Mouse (Mus musculus): Measurements from ENCODE around the gene Wrap53. TPM values are rescaled to one million over a fixed set of nuclear protein-coding genes. Genes with fewer than 3 reads are reported as not detected.
A peak's percentile ranks its signal among the peaks of the same experiment; 100 is the strongest.
"Not testable (repeated sequence)": the region's sequence is repeated elsewhere in the genome, so short reads cannot be mapped to it uniquely, and the experiment has no call there.

Gene Wrap53
- 1 to 10 TPM; 3.2 to 3.4 TPM for total RNA-seq (2021)
- long read RNA-seq, experiment 1, partial matches to known transcripts: 0 of 2 reads
- long read RNA-seq, experiment 1, other reads (novel, unspliced or antisense): 1 of 2 reads
- long read RNA-seq, experiment 2, transcript Wrap53-201 (10 exons, 1,891 nt): major isoform, 7 of 9 reads
- long read RNA-seq, experiment 2, partial matches to known transcripts: 1 of 9 reads
- long read RNA-seq, experiment 2, other reads (novel, unspliced or antisense): 1 of 9 reads

- peak; percentile 92 for DNase-seq
- TF ChIP-seq CTCF (IDR thresholded peaks at IDR 0.05): no peak
- Histone ChIP-seq H3K27ac (peak within 1 kb of the TSS; percentile 99), H3K4me3 (peak within 1 kb of the TSS; percentile 92)
- intact Hi-C loops (cut with DNase I): loop anchor here (2.0 kb wide), 1 partner anchor 83 kb away; the partner anchor contains the start of gene Mpdu1
Observed at GRCm38 (mm10) chr11:69580091-69580514, at the start of gene Wrap53, which contains the start of gene Trp53. Gene Wrap53 (minus strand): TSS chr11:69580255. Gene Trp53 (plus strand): TSS chr11:69580359.

- no peak for DNase-seq
- H3K27ac ChIP-seq: no peak overlapping the region
- intact Hi-C loops (cut with DNase I): loop anchor here (2.0 kb wide), 1 partner anchor 27 kb away; no protein-coding TSS in a partner anchor
- H3K4me3 ChIP-seq: no peak overlapping the region
- peak; percentile 72 for TF ChIP-seq CTCF (IDR thresholded peaks at IDR 0.05)
Observed at GRCm38 (mm10) chr11:69629802-69630201, 49.7 kb upstream of the Wrap53 start.

- intact Hi-C loops (cut with DNase I): loop anchor here (2.0 kb wide), 1 partner anchor 29 kb away; no protein-coding TSS in a partner anchor
- peak; percentile 77 for DNase-seq
- Histone ChIP-seq H3K4me3 (no peak overlapping the region), H3K27ac (no peak overlapping the region)
- TF ChIP-seq CTCF (IDR thresholded peaks at IDR 0.05): peak; percentile 91
Observed at GRCm38 (mm10) chr11:69628286-69628685, 48.2 kb upstream of the Wrap53 start.

- H3K4me3 ChIP-seq; DNase-seq; intact Hi-C loops (cut with DNase I); H3K27ac ChIP-seq: not testable (repeated sequence)
Observed at GRCm38 (mm10) chr11:69624339-69624738, 44.3 kb upstream of the Wrap53 start.

- no peak for TF ChIP-seq CTCF (IDR thresholded peaks at IDR 0.05)
- DNase-seq: no peak
- Histone ChIP-seq H3K4me3 (no peak overlapping the region; the same call in 1 of the 2 replicates), H3K27ac (peak overlapping the region; percentile 91; the same call in 1 of the 2 replicates)
- intact Hi-C loops (cut with DNase I): no loop called here
Observed at GRCm38 (mm10) chr11:69623006-69623405, 43.0 kb upstream of the Wrap53 start.

- intact Hi-C loops (cut with DNase I): no loop called here
- no peak for DNase-seq
- TF ChIP-seq CTCF (IDR thresholded peaks at IDR 0.05): no peak
- Histone ChIP-seq H3K27ac (peak overlapping the region; percentile 91), H3K4me3 (peak overlapping the region; percentile 87)
Observed at GRCm38 (mm10) chr11:69622406-69622805, 42.4 kb upstream of the Wrap53 start.

GRCm38 (mm10) chr11:69621571-69622268 lies 41.7 kb upstream of the Wrap53 start, which contains the start of gene Sat2:
Gene Sat2 (plus strand): TSS chr11:69622024.
- DNase-seq: peak; percentile 74
- intact Hi-C loops (cut with DNase I): no loop called here
- peak within 1 kb of the TSS; percentile 91 for H3K27ac ChIP-seq
- H3K4me3 ChIP-seq: peak within 1 kb of the TSS; percentile 87
- no peak for TF ChIP-seq CTCF (IDR thresholded peaks at IDR 0.05)

- intact Hi-C loops (cut with DNase I): no loop called here
- no peak for DNase-seq
- no peak overlapping the region for H3K27ac ChIP-seq
- TF ChIP-seq CTCF (IDR thresholded peaks at IDR 0.05): no peak
- H3K4me3 ChIP-seq: no peak overlapping the region
Observed at GRCm38 (mm10) chr11:69620394-69621081, 40.5 kb upstream of the Wrap53 start.

- H3K27ac ChIP-seq: peak within 1 kb of the TSS; percentile 65
- no peak for TF ChIP-seq CTCF (IDR thresholded peaks at IDR 0.05)
- intact Hi-C loops (cut with DNase I): no loop called here
- DNase-seq: no peak
- H3K4me3 ChIP-seq: no peak within 1 kb of the TSS
Observed at GRCm38 (mm10) chr11:69617805-69618204, 37.8 kb upstream of the Wrap53 start, which contains the start of gene Shbg. Gene Shbg (minus strand): TSS chr11:69617905.

- H3K4me3 ChIP-seq: no peak overlapping the region
- peak overlapping the region; percentile 65 for H3K27ac ChIP-seq
- intact Hi-C loops (cut with DNase I): no loop called here
- TF ChIP-seq CTCF (IDR thresholded peaks at IDR 0.05): peak; percentile 26; the same call in 1 of the 2 replicates
- DNase-seq: peak; percentile 52
Observed at GRCm38 (mm10) chr11:69616781-69617180, 36.7 kb upstream of the Wrap53 start.

GRCm38 (mm10) chr11:69614257-69614588 lies 34.2 kb upstream of the Wrap53 start:
- H3K4me3 ChIP-seq: peak overlapping the region; percentile 63
- intact Hi-C loops (cut with DNase I): loop anchor here (1.0 kb wide), 1 partner anchor 68 kb away; no protein-coding TSS in a partner anchor
- not testable (repeated sequence) for DNase-seq, H3K27ac ChIP-seq

GRCm38 (mm10) chr11:69613553-69614256 lies 33.6 kb upstream of the Wrap53 start:
- Histone ChIP-seq H3K27ac (peak overlapping the region; percentile 80), H3K4me3 (peak overlapping the region; percentile 63)
- peak; percentile 90 for DNase-seq
- intact Hi-C loops (cut with DNase I): loop anchor here (1.0 kb wide), 2 partner anchors 34 to 67 kb away; no protein-coding TSS in a partner anchor
- TF ChIP-seq CTCF (IDR thresholded peaks at IDR 0.05): peak; percentile 86
